ENCODE assay signal across 14 mouse cellular contexts in the genomic region with DNA sequence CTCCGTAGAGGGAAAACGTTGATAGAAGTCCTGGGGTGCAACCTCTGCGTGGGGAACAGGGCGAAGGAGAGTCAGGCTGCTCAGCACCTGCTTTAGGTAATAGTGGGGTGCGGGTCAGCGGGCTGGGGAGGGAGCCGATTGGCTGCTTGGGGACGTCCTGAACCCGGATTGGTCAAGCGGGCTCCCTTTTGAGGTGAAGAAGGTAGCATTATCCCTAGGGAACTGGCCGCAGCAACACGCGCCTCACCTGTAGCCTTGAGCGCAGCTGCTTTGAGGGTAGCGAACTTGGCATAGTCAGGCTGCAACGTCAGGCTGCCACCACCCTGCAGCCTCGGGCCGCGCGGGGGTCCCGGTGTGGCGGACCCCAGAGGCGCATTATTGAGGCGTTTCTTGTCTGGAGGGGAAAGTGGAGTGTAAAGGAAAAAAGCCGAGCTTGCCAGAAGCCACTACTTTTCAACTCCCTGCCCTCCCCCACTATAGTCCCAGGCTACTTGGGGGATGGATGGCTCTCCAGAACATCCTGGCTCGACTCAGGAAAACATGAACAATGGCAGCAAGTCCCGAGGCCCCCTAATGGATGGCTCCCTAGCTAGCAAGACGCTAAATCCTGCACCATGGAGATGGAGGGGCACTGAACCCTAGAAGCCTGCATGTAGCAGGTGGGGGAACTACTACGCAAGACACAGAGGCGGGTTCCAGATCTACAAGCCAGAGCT. TPM values are rescaled to one million over a fixed set of nuclear protein-coding genes. Genes with fewer than 3 reads are reported as not detected.
DNase-seq lines count a peak whose midpoint lies in the region; ATAC-seq and TF ChIP-seq lines count a peak whose summit lies in the region.
"Had no signal": no experiment of that assay in that cellular context is flagged by ENCODE, and none has a peak within 500 bp of the region (broad histone marks: within the 10 kb centered on the region; RNA-seq: fewer than 3 reads in every experiment).

No protein-coding gene starts in this region.

- H3K27ac ChIP-seq in heart, embryonic 15.5 days: no peak overlapping the region
- H3K27ac ChIP-seq in hindbrain, embryonic 12.5 days: no peak overlapping the region
- no peak overlapping the region for H3K27ac ChIP-seq in midbrain, embryonic 16.5 days (ENCODE audit: low read length)
- H3K27ac ChIP-seq in gastrocnemius, adult 2 months: no peak overlapping the region

- peaks cover 88% of the 10 kb centered on the region for H3K27me3 ChIP-seq in heart, embryonic 15.5 days
- peaks cover 80% of the 10 kb centered on the region for H3K27me3 ChIP-seq in hindbrain, embryonic 12.5 days
- peaks cover 46% of the 10 kb centered on the region for H3K27me3 ChIP-seq in midbrain, embryonic 16.5 days (ENCODE audit: control insufficient read depth, insufficient read depth, low read depth, low read length)

- H3K4me1 ChIP-seq in heart, embryonic 15.5 days (replicated peaks): peaks cover 35% of the 10 kb centered on the region
- H3K4me1 ChIP-seq in hindbrain, embryonic 12.5 days: peaks cover 41% of the 10 kb centered on the region
- peaks cover 25% of the 10 kb centered on the region for H3K4me1 ChIP-seq in midbrain, embryonic 16.5 days (ENCODE audit: control insufficient read depth, insufficient read depth, low read length)

- peaks cover 21% of the 10 kb centered on the region for H3K36me3 ChIP-seq in heart, embryonic 15.5 days
- peaks cover 29% of the 10 kb centered on the region for H3K36me3 ChIP-seq in hindbrain, embryonic 12.5 days
- H3K36me3 ChIP-seq in midbrain, embryonic 16.5 days (ENCODE audit: control insufficient read depth, insufficient read depth, low read length): peaks cover 11% of the 10 kb centered on the region

- DNase-seq in heart, postnatal 4 days: no peak
- peak; percentile 32 for DNase-seq in NIH3T3 (ENCODE audit: low read depth)
- no peak for DNase-seq in gastrocnemius, adult 2 months
- no peak for DNase-seq in left cerebral cortex, adult 11 months (ENCODE audit: low spot score)
- DNase-seq: gastrocnemius, postnatal 25 days; kidney, adult 9 months; right cerebral cortex, postnatal 4 days; thymus, adult 18-20 months had no signal

- intact Hi-C loops in gastrocnemius, adult 2 months (cut with DNase I): no loop called here

- H3K9me3 ChIP-seq in heart, embryonic 15.5 days (replicated peaks): no peaks in the 10 kb centered on the region
- H3K9me3 ChIP-seq in hindbrain, embryonic 12.5 days (replicated peaks): no peaks in the 10 kb centered on the region
- H3K9me3 ChIP-seq in midbrain, embryonic 16.5 days (replicated peaks; ENCODE audit: control insufficient read depth, low read length, poor library complexity, severe bottlenecking): no peaks in the 10 kb centered on the region

- H3K4me3 ChIP-seq in heart, embryonic 15.5 days: peak overlapping the region; percentile 17
- no peak overlapping the region for H3K4me3 ChIP-seq in hindbrain, embryonic 12.5 days
- H3K4me3 ChIP-seq in midbrain, embryonic 16.5 days (ENCODE audit: low read depth, low read length): no peak overlapping the region; the same call in 1 of the 2 replicates
- H3K4me3 ChIP-seq in gastrocnemius, adult 2 months: no peak overlapping the region
- H3K4me3 ChIP-seq: erythroblast, embryonic 14.5 days had no signal

- ATAC-seq in heart, embryonic 15.5 days (replicated peaks; ENCODE audit: insufficient number of reproducible peaks, insufficient read depth, low FRiP score, low read depth): no peak
- ATAC-seq in hindbrain, embryonic 12.5 days (ENCODE audit: low FRiP score): no peak
- ATAC-seq in midbrain, embryonic 16.5 days: no peak

- H3K4me2 ChIP-seq in heart, embryonic 15.5 days: peak overlapping the region; percentile 41
- peak overlapping the region; percentile 15; the same call in 1 of the 2 replicates for H3K4me2 ChIP-seq in hindbrain, embryonic 12.5 days (replicated peaks)
- H3K4me2 ChIP-seq in midbrain, embryonic 16.5 days (ENCODE audit: low read length): peak overlapping the region; percentile 22

- no peak overlapping the region for H3K9ac ChIP-seq in heart, embryonic 15.5 days
- H3K9ac ChIP-seq in hindbrain, embryonic 12.5 days: peak overlapping the region; percentile 0; the same call in 1 of the 2 replicates
- peak overlapping the region; percentile 23; the same call in 1 of the 2 replicates for H3K9ac ChIP-seq in midbrain, embryonic 16.5 days (ENCODE audit: low read depth, low read length)

- no peak for TF ChIP-seq CTCF in gastrocnemius, adult 2 months (IDR thresholded peaks at IDR 0.05)

- WGBS in heart, embryonic 15.5 days: 21% methylated on average over 30 of the region's 30 CpGs
- WGBS in hindbrain, embryonic 12.5 days: 16% methylated on average over 30 of the region's 30 CpGs
- WGBS in midbrain, embryonic 16.5 days: 15% methylated on average over 30 of the region's 30 CpGs

RNA-seq across cellular contexts. Expression of a gene that starts 5.0 kb away (rescaled TPM):
- polyA plus RNA-seq in heart, embryonic 15.5 days (2015; fragmentation: Nextera tagmentation; extraction: Ambion mirVana): 0.22 and 0.25 TPM in 2 replicates
- under 1 TPM; 0.52 to 0.95 TPM for total RNA-seq in heart, postnatal 4 days (2021)
- 1.6 and 1.7 TPM in 2 replicates for polyA plus RNA-seq in hindbrain, embryonic 12.5 days (2016; fragmentation: Nextera tagmentation; extraction: Ambion mirVana)
- 0.77 and 1.0 TPM in 2 replicates for polyA plus RNA-seq in midbrain, embryonic 16.5 days (2015; fragmentation: Nextera tagmentation; extraction: Ambion mirVana)
- total RNA-seq in gastrocnemius, adult 2 months (2021): not detected
- total RNA-seq: gastrocnemius, postnatal 25 days had no signal
- polyA plus RNA-seq: G1E had no signal

RNA-seq across cellular contexts. Expression of a gene that starts 16.5 kb away (rescaled TPM):
- not detected in 2 replicates for polyA plus RNA-seq in heart, embryonic 15.5 days (2015; fragmentation: Nextera tagmentation; extraction: Ambion mirVana)
- total RNA-seq in heart, postnatal 4 days (2021): under 1 TPM; 0.36 to 0.41 TPM
- polyA plus RNA-seq in hindbrain, embryonic 12.5 days (2016; fragmentation: Nextera tagmentation; extraction: Ambion mirVana): 0.18 and 0.34 TPM in 2 replicates
- polyA plus RNA-seq in midbrain, embryonic 16.5 days (2015; fragmentation: Nextera tagmentation; extraction: Ambion mirVana): 0.14 TPM in 1 of 2 replicates, not detected in the other
- total RNA-seq in gastrocnemius, adult 2 months (2021): not detected
- total RNA-seq: gastrocnemius, postnatal 25 days had no signal
- polyA plus RNA-seq: lung, embryonic 16.5 days had no signal

RNA-seq across cellular contexts. Expression of a gene that starts 36.9 kb away (rescaled TPM):
- polyA plus RNA-seq in heart, embryonic 15.5 days (2015; fragmentation: Nextera tagmentation; extraction: Ambion mirVana): 54.0 and 55.7 TPM in 2 replicates
- 10 to 100 TPM; 23.8 to 24.7 TPM for total RNA-seq in heart, postnatal 4 days (2021)
- 51.1 and 51.4 TPM in 2 replicates for polyA plus RNA-seq in hindbrain, embryonic 12.5 days (2016; fragmentation: Nextera tagmentation; extraction: Ambion mirVana)
- 12.7 and 13.9 TPM in 2 replicates for polyA plus RNA-seq in midbrain, embryonic 16.5 days (2015; fragmentation: Nextera tagmentation; extraction: Ambion mirVana)
- total RNA-seq in gastrocnemius, adult 2 months (2021): not detected

RNA-seq across cellular contexts. Expression of a gene that starts 44.5 kb away (rescaled TPM):
- polyA plus RNA-seq in heart, embryonic 15.5 days (2015; fragmentation: Nextera tagmentation; extraction: Ambion mirVana): not detected in 2 replicates
- not detected for total RNA-seq in heart, postnatal 4 days (2021)
- 1.3 and 1.6 TPM in 2 replicates for polyA plus RNA-seq in hindbrain, embryonic 12.5 days (2016; fragmentation: Nextera tagmentation; extraction: Ambion mirVana)
- polyA plus RNA-seq in midbrain, embryonic 16.5 days (2015; fragmentation: Nextera tagmentation; extraction: Ambion mirVana): 21.0 and 21.7 TPM in 2 replicates
- not detected for total RNA-seq in gastrocnemius, adult 2 months (2021)
- total RNA-seq: G1E; gastrocnemius, postnatal 25 days had no signal
- polyA plus RNA-seq: erythroblast, embryonic 14.5 days; G1E; lung, embryonic 16.5 days had no signal
